Mouse (Mus musculus): ENCODE measurements around the gene Afg1l.

Afg1l gene

GRCm38 (mm10) chr10:42478341-42478720 lies at the start of gene Afg1l:
Gene Afg1l (minus strand): TSS chr10:42478565.
- peak; percentile 98 for DNase-seq (ENCODE audit: low read depth, low spot score)

- no peak for DNase-seq (ENCODE audit: low read depth, low spot score)
Observed at GRCm38 (mm10) chr10:42525682-42526081, 47.3 kb upstream of the Afg1l start.

GRCm38 (mm10) chr10:42523556-42524162 lies 45.3 kb upstream of the Afg1l start:
- DNase-seq (ENCODE audit: low read depth, low spot score), result no peak

- DNase-seq (ENCODE audit: low read depth, low spot score), result no peak
Observed at GRCm38 (mm10) chr10:42522912-42523311, 44.5 kb upstream of the Afg1l start.

GRCm38 (mm10) chr10:42521315-42521981 lies 43.1 kb upstream of the Afg1l start:
- no peak for DNase-seq (ENCODE audit: low read depth, low spot score)

GRCm38 (mm10) chr10:42518363-42518762 lies 40.0 kb upstream of the Afg1l start:
- DNase-seq (ENCODE audit: low read depth, low spot score), result no peak

- no peak for DNase-seq (ENCODE audit: low read depth, low spot score)
Observed at GRCm38 (mm10) chr10:42514125-42514524, 35.8 kb upstream of the Afg1l start.

- DNase-seq (ENCODE audit: low read depth, low spot score), result no peak
Observed at GRCm38 (mm10) chr10:42511184-42512135, 33.1 kb upstream of the Afg1l start.

GRCm38 (mm10) chr10:42510141-42510540 lies 31.8 kb upstream of the Afg1l start:
- no peak for DNase-seq (ENCODE audit: low read depth, low spot score)

GRCm38 (mm10) chr10:42504096-42504710 lies 25.8 kb upstream of the Afg1l start:
- DNase-seq (ENCODE audit: low read depth, low spot score), result peak; percentile 44

- DNase-seq (ENCODE audit: low read depth, low spot score), result peak; percentile 77
Observed at GRCm38 (mm10) chr10:42502349-42503111, 24.2 kb upstream of the Afg1l start.

- DNase-seq (ENCODE audit: low read depth, low spot score), result peak; percentile 98
Observed at GRCm38 (mm10) chr10:42501775-42502348, 23.5 kb upstream of the Afg1l start, which contains the start of gene Snx3. Gene Snx3 (plus strand): TSS chr10:42502030.

GRCm38 (mm10) chr10:42501161-42501560 lies 22.8 kb upstream of the Afg1l start:
- no peak for DNase-seq (ENCODE audit: low read depth, low spot score)

GRCm38 (mm10) chr10:42500611-42501010 lies 22.2 kb upstream of the Afg1l start:
- DNase-seq (ENCODE audit: low read depth, low spot score), result no peak

- no peak for DNase-seq (ENCODE audit: low read depth, low spot score)
Observed at GRCm38 (mm10) chr10:42493000-42493399, 14.6 kb upstream of the Afg1l start.

- no peak for DNase-seq (ENCODE audit: low read depth, low spot score)
Observed at GRCm38 (mm10) chr10:42492027-42492771, 13.8 kb upstream of the Afg1l start.

- peak; percentile 12 for DNase-seq (ENCODE audit: low read depth, low spot score)
Observed at GRCm38 (mm10) chr10:42491158-42491557, 12.8 kb upstream of the Afg1l start.

- no peak for DNase-seq (ENCODE audit: low read depth, low spot score)
Observed at GRCm38 (mm10) chr10:42488606-42489296, 10.4 kb upstream of the Afg1l start.

- DNase-seq (ENCODE audit: low read depth, low spot score), result no peak
Observed at GRCm38 (mm10) chr10:42480719-42481118, 2.4 kb upstream of the Afg1l start.
